Mouse (Mus musculus): Measurements from ENCODE around the gene Tmem115. TPM values are rescaled to one million over a fixed set of nuclear protein-coding genes. Genes with fewer than 3 reads are reported as not detected.

Gene Tmem115
- total RNA-seq, 1 experiment = 42.3 TPM

DNA sequence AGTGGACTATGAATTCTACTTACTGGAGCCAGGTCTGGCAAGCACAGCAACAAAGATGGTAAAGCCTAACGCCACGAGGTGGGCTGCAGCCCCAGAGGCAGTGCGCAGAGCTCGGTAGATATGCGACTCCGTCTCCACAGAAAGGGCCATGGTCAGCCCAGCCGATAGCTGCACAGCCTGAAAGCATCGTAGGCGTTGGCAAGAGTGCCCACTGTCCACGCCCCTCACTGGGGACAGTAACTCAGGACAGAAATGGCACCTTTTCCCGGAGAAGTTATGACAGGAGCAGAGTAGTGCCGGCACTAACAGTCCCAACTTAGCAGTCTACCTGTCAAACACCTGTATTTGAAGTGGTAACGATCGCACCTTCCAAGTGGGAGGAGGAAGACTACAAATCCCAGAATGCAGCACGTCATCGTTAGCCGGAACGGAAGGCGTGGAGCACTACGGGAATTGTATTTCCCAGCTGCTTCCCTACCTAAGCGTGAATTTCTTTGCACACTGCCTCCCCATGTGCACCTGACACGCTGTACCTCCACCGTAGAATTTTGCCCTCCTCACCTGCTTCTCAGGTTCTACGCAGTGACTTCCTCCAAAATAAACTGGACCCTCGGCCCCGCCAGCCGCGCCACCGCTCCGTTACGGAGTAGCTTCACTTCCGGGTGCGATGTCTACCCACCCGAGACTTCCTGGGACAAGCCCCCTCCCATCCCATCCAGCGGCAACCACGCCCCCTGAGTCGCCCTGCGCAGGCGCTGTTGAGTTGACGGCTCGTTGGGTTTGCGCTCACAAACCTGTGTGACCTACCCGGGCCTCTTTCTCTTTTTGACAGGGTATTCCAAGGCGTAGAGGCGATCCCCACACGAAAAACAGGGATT is 8.0 kb downstream of the Tmem115 start, which contains the start of the genes Cyb561d2 and Nprl2:
Gene Cyb561d2, minus strand, starts transcription at position 720 of the 878 bp plus-strand sequence.
Gene Nprl2, plus strand, starts transcription at position 753 of the 878 bp plus-strand sequence.
- Histone ChIP-seq H3K9ac (ENCODE audit: insufficient read depth, low read depth, low read length, poor library complexity, severe bottlenecking) (peak within 1 kb of the TSS; percentile 80), H3K36me3 (ENCODE audit: control insufficient read depth, insufficient read depth, low read length, poor library complexity, severe bottlenecking) (peaks cover 25% of the 10 kb centered on the region), H3K4me3 (ENCODE audit: insufficient read depth in 1 of 2, low read depth in 1 of 2, low read length in 2 of 2, poor library complexity in 1 of 2, severe bottlenecking in 1 of 2) (peak within 1 kb of the TSS; percentile 80 to 93), H3K4me1 (ENCODE audit: control insufficient read depth in 2 of 2, insufficient read depth in 2 of 2, low read length in 2 of 2, poor library complexity in 1 of 2) (peaks cover 0 to 11% of the 10 kb centered on the region in 2 experiments; a peak in 2 of 4 replicates), H3K9me3 (ENCODE audit: control insufficient read depth, insufficient read depth, low read depth, low read length) (no peaks in the 10 kb centered on the region), H3K27ac (ENCODE audit: insufficient read depth, low read depth, low read length, poor library complexity, severe bottlenecking) (no peak within 1 kb of the TSS)
- in situ Hi-C loops (cut with MboI; ENCODE audit: low sequenced_read_pairs in 2 of 2, unreplicated experiment in 2 of 2) = no loop called here
- TF ChIP-seq ZNF384 (IDR thresholded peaks at IDR 0.05; ENCODE audit: low read depth, low read length) = no peak
- peak; percentile 17; the same call in 1 of the 2 replicates for TF ChIP-seq CHD2 (IDR thresholded peaks at IDR 0.05; ENCODE audit: low read depth, low read length)
- TF ChIP-seq ZC3H11A (IDR thresholded peaks at IDR 0.05; ENCODE audit: borderline replicate concordance, low read depth, low read length) = no peak
- TF ChIP-seq MAFK (IDR thresholded peaks at IDR 0.05; ENCODE audit: insufficient read depth, low read depth, low read length) = no peak
- TF ChIP-seq HCFC1 (IDR thresholded peaks at IDR 0.05; ENCODE audit: borderline replicate concordance, insufficient read depth, low read length) = peak; percentile 98
- DNase-seq (ENCODE audit: low read depth, low spot score) = peak; percentile 96

- H3K4me3 ChIP-seq (ENCODE audit: insufficient read depth in 1 of 2, low read depth in 1 of 2, low read length in 2 of 2, poor library complexity in 1 of 2, severe bottlenecking in 1 of 2) = peak overlapping the region; percentile 80 to 93
- TF ChIP-seq ZC3H11A (IDR thresholded peaks at IDR 0.05; ENCODE audit: borderline replicate concordance, low read depth, low read length) (no peak), CHD2 (IDR thresholded peaks at IDR 0.05; ENCODE audit: low read depth, low read length) (no peak), ZNF384 (IDR thresholded peaks at IDR 0.05; ENCODE audit: low read depth, low read length) (no peak), HCFC1 (IDR thresholded peaks at IDR 0.05; ENCODE audit: borderline replicate concordance, insufficient read depth, low read length) (no peak), MAFK (IDR thresholded peaks at IDR 0.05; ENCODE audit: insufficient read depth, low read depth, low read length) (no peak)
- DNase-seq (ENCODE audit: low read depth, low spot score) = no peak
- H3K9me3 ChIP-seq (ENCODE audit: control insufficient read depth, insufficient read depth, low read depth, low read length) = no peaks in the 10 kb centered on the region
- H3K36me3 ChIP-seq (ENCODE audit: control insufficient read depth, insufficient read depth, low read length, poor library complexity, severe bottlenecking) = peaks cover 23% of the 10 kb centered on the region
- in situ Hi-C loops (cut with MboI; ENCODE audit: low sequenced_read_pairs in 2 of 2, unreplicated experiment in 2 of 2) = no loop called here
- peaks cover 0 to 12% of the 10 kb centered on the region in 2 experiments; a peak in 3 of 4 replicates for H3K4me1 ChIP-seq (ENCODE audit: control insufficient read depth in 2 of 2, insufficient read depth in 2 of 2, low read length in 2 of 2, poor library complexity in 1 of 2)
- H3K9ac ChIP-seq (ENCODE audit: insufficient read depth, low read depth, low read length, poor library complexity, severe bottlenecking) = peak overlapping the region; percentile 80
- no peak overlapping the region for H3K27ac ChIP-seq (ENCODE audit: insufficient read depth, low read depth, low read length, poor library complexity, severe bottlenecking)
These were observed 8.6 kb downstream of the Tmem115 start for GRCm38 (mm10) chr9:107542352-107542686.

DNA sequence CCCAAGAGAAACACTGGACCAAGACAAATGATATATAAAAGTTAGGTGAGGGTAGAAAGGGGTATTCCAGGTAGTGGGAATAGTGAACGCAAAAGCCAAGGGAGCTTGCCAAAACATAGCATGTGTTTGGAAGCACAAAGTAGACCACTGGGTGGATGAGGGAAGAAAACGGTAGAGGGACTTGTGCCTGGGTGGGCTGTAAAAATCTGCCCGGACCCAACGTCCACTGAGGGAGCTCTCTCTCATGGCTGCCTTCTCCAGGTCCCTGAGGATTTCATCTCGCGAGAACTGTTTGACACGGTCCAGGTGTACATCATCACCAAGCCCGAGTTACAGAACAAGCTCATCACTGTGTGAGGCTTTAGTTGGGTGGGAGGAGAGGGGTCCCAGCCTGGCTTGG is 9.0 kb downstream of the Tmem115 start:
- DNase-seq (ENCODE audit: low read depth, low spot score) = no peak
- H3K27ac ChIP-seq (ENCODE audit: insufficient read depth, low read depth, low read length, poor library complexity, severe bottlenecking) = no peak overlapping the region
- H3K4me3 ChIP-seq (ENCODE audit: insufficient read depth in 1 of 2, low read depth in 1 of 2, low read length in 2 of 2, poor library complexity in 1 of 2, severe bottlenecking in 1 of 2) = peak overlapping the region; percentile 80 to 93
- peaks cover 23% of the 10 kb centered on the region for H3K36me3 ChIP-seq (ENCODE audit: control insufficient read depth, insufficient read depth, low read length, poor library complexity, severe bottlenecking)
- peak overlapping the region; percentile 80; the same call in 1 of the 2 replicates for H3K9ac ChIP-seq (ENCODE audit: insufficient read depth, low read depth, low read length, poor library complexity, severe bottlenecking)
- H3K4me1 ChIP-seq (ENCODE audit: control insufficient read depth in 2 of 2, insufficient read depth in 2 of 2, low read length in 2 of 2, poor library complexity in 1 of 2) = peaks cover 0 to 16% of the 10 kb centered on the region in 2 experiments; a peak in 3 of 4 replicates
- in situ Hi-C loops (cut with MboI; ENCODE audit: low sequenced_read_pairs in 2 of 2, unreplicated experiment in 2 of 2) = no loop called here
- TF ChIP-seq ZNF384 (IDR thresholded peaks at IDR 0.05; ENCODE audit: low read depth, low read length) (no peak), CHD2 (IDR thresholded peaks at IDR 0.05; ENCODE audit: low read depth, low read length) (no peak), MAFK (IDR thresholded peaks at IDR 0.05; ENCODE audit: insufficient read depth, low read depth, low read length) (no peak), HCFC1 (IDR thresholded peaks at IDR 0.05; ENCODE audit: borderline replicate concordance, insufficient read depth, low read length) (no peak), ZC3H11A (IDR thresholded peaks at IDR 0.05; ENCODE audit: borderline replicate concordance, low read depth, low read length) (no peak)
- no peaks in the 10 kb centered on the region for H3K9me3 ChIP-seq (ENCODE audit: control insufficient read depth, insufficient read depth, low read depth, low read length)

- Histone ChIP-seq H3K36me3 (ENCODE audit: control insufficient read depth, insufficient read depth, low read length, poor library complexity, severe bottlenecking) (peaks cover 17% of the 10 kb centered on the region), H3K4me1 (ENCODE audit: control insufficient read depth in 2 of 2, insufficient read depth in 2 of 2, low read length in 2 of 2, poor library complexity in 1 of 2) (peaks cover 0 to 16% of the 10 kb centered on the region in 2 experiments; a peak in 3 of 4 replicates), H3K4me3 (ENCODE audit: insufficient read depth in 1 of 2, low read depth in 1 of 2, low read length in 2 of 2, poor library complexity in 1 of 2, severe bottlenecking in 1 of 2) (no peak overlapping the region), H3K27ac (ENCODE audit: insufficient read depth, low read depth, low read length, poor library complexity, severe bottlenecking) (no peak overlapping the region), H3K9ac (ENCODE audit: insufficient read depth, low read depth, low read length, poor library complexity, severe bottlenecking) (no peak overlapping the region), H3K9me3 (ENCODE audit: control insufficient read depth, insufficient read depth, low read depth, low read length) (no peaks in the 10 kb centered on the region)
- no peak for DNase-seq (ENCODE audit: low read depth, low spot score)
- in situ Hi-C loops (cut with MboI; ENCODE audit: low sequenced_read_pairs in 2 of 2, unreplicated experiment in 2 of 2) = no loop called here
- no peak for TF ChIP-seq HCFC1 (IDR thresholded peaks at IDR 0.05; ENCODE audit: borderline replicate concordance, insufficient read depth, low read length)
- no peak for TF ChIP-seq ZC3H11A (IDR thresholded peaks at IDR 0.05; ENCODE audit: borderline replicate concordance, low read depth, low read length)
- TF ChIP-seq ZNF384 (IDR thresholded peaks at IDR 0.05; ENCODE audit: low read depth, low read length) = no peak
- no peak for TF ChIP-seq CHD2 (IDR thresholded peaks at IDR 0.05; ENCODE audit: low read depth, low read length)
- no peak for TF ChIP-seq MAFK (IDR thresholded peaks at IDR 0.05; ENCODE audit: insufficient read depth, low read depth, low read length)
These were observed 9.6 kb downstream of the Tmem115 start for GRCm38 (mm10) chr9:107543299-107543698.
